Mouse (Mus musculus) kidney, adult 2 months (tissue): Measurements from ENCODE around the gene Zbtb5.

Experiments used
- CTCF ChIP-seq: fragments of 200-500 bp; conservative IDR thresholded peaks from 2 replicates; pipeline ENCODE4 v1.5.1; 2011; ENCODE audit warnings: low read depth, mild to moderate bottlenecking, control low read depth, low read length, moderate library complexity, mixed read lengths; ENCODE audit not compliant: insufficient read depth, insufficient read length
- POLR2A ChIP-seq: fragments of 200-500 bp; IDR thresholded peaks from one replicate; pipeline ENCODE4 v1.6.1; 2011; ENCODE audit warnings: low read depth, low read length, control low read depth

GRCm38 (mm10) chr4:45012105-45012975, at the start of gene Zbtb5:
- TF ChIP-seq POLR2A (peak; percentile 10), CTCF (no peak)
